Mouse (Mus musculus) ES-Bruce4 (cell line): ENCODE results near the gene Rfc5.

Experiments
- CTCF ChIP-seq: IDR thresholded peaks from one replicate; pipeline ENCODE4 v1.8.1; 2011; ENCODE audit warnings: low read depth, low read length
- EP300 ChIP-seq: IDR thresholded peaks from 2 replicates; pipeline ENCODE4 v1.6.1; 2011; ENCODE audit warnings: low read depth, low read length; ENCODE audit not compliant: insufficient read depth
- POLR2A ChIP-seq: IDR thresholded peaks from one replicate; pipeline ENCODE4 v1.8.1; 2011; ENCODE audit warnings: low read length; ENCODE audit not compliant: insufficient read depth

- TF ChIP-seq CTCF (no peak), POLR2A (no peak), EP300 (peak; percentile 62; the same call in 1 of the 2 replicates)
Measured at GRCm38 (mm10) chr5:117398007-117398550, 9.2 kb upstream of the Rfc5 start.
